Mouse (Mus musculus): ENCODE results near the gene Lbh.

Gene Lbh

DNA sequence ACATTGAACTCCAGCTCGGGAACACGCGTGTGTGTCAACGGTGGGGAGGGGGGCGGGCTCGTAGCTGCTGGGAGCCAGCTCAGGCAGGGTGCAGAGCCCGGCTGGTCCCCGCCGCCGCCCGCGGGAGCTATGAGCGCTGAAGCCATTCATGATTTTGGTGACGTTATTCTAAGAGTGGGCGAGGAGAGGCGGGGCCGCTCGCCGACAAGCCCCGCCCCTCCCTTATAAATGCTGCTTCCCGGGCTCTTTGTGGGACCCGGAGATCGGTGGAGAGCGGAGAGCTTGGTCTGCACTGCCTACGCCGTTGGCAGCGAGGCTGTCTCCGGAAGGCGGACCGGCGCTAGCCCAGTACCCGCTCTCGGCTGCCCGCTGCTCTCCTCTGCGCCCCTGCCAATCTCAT is at the start of gene Lbh:
Gene Lbh, plus strand, starts transcription at position 253 of the 400 bp plus-strand sequence.
- peak; percentile 95 to 96 for DNase-seq

DNA sequence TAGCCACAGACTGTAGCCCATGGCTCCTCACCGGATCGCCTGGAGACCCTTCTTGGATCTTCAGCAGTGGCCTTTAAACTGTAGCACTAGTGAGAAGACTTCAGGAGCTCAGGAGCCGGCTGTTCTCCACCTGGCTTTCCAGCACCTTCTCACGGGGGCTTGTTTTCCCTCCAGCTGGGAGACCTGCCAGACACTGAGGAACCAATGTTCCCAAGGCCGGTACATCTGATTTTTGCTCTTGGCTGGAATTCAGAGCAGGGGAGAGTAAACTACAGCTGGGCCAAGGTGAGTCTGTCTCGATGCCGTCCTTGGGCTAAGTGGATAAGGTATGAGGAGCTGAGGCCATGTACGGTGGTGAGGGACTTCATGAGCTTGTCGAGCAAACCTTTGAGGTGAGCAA is 39.1 kb upstream of the Lbh start:
- no peak for DNase-seq

DNA sequence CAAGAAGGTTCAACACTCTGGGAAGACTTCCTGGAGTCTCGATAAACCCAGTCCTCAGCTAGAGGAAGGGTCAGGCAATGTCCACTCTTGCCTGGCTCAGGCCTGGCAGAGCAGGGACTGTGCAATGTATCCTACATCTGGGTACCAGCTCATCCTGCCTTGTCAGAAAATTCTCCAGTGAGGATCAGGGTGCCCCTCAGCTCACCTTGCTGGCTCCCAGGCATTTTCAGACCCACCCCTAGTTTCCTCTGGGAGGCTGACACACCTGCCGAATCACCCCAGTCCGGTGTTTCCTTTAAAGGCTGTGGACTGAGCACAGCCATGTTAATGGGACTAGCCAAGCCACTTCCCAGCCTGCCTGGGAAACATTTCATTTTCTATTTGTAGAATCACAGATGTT is 37.9 kb upstream of the Lbh start:
- no peak for DNase-seq

DNA sequence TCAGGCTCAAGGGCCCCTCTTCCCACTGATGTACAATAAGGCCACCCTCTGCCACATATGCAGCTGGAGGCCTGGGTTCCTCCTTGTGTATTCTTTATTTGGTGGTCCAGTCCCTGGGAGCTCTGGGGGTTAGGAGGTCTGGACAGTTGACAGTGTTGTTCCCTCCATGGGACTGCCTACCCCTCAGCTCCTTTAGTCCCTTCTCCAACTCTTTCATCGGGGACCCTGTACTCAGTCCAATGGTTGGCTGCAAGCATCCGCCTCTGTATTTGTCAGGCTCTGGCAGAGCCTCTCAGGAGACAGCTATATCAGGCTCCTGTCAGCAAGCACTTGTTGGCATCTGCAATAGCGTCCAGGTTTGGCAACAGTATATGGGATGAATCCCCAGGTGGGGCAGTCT is 37.1 kb upstream of the Lbh start:
- DNase-seq: no peak

DNA sequence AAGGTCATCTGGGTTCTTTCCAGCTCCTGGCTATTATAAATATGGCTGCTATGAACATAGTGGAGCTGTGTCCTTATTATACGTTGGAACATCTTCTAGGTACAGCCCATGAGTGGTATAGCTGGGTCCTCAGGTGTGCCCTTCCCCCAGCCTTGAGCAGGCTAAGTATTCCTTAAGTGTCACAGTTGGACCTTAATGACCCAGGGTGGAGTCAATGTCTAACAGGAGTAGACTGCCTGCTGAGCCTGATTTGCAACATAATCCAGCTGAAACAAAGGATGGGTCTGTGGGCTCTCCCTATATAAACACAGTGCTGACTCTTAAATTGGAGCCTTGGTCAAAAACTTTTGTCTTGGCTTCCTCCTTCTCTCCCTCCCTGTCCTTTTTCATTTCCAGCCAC is 36.3 kb upstream of the Lbh start:
- no peak for DNase-seq

DNA sequence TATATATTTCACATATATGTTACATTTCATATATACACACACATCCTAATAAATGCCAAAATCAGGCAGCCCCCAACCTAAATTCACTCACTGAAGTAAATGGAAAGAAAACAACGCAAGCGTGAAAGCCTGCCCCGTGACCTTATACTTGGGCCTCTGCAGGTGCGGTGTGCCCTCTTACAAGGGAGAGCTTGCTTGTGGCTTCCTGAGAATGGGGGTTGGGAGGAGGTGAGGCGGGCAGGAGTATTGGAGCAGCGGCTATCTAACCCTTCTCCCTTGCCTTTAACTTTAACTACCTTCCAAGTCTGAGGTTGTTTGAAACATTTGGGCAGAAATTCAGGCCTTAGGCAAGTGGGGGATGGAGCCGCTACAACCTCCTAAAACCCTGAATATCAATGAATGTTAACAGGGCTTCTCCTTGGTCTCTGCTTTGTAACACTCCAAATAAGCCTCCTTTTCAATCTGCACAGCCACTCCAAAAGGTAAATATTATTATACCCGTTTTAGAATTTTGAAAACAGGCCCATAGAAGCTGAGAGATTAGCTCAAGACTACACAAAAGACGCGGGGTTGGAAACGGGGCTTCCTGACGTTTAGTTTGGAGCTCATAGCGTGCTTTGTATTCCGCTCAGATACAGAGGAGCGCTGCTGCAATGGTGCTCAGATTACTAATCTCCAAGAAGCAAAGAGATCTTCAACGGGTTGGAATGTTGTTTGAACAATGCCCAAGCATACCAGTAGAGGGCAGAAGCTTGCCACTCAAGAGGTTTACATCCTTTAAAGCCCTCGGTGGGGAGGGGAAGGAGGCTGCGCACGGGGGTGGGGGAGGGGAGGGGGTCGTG is 28.3 kb upstream of the Lbh start:
- DNase-seq: peak; percentile 82 to 84

DNA sequence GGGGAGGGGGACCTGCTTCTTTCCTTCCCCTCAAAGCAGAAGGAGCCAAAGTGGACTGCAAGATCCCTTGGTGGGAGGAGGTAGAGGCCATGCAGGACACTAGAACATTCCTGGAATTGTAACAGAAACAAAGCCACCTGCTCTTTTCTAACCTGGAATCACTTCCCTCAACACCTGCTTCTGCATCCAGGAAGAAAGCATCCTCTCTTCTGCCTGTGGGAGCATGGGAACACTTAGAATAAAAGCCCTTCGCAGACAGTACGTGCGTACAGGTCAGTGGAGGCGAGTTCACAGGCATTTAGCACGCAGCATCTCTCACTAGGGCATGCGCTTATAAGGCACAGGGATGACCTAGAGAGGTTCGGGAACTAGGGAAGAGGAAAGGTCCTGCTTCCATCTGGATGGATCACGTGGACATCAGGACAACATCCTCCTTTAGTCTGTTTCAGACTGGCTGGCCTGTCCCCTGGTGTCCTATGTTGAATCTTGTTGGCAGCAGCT is 27.7 kb upstream of the Lbh start:
- DNase-seq: peak in 1 of 2 experiments; percentile 11

DNA sequence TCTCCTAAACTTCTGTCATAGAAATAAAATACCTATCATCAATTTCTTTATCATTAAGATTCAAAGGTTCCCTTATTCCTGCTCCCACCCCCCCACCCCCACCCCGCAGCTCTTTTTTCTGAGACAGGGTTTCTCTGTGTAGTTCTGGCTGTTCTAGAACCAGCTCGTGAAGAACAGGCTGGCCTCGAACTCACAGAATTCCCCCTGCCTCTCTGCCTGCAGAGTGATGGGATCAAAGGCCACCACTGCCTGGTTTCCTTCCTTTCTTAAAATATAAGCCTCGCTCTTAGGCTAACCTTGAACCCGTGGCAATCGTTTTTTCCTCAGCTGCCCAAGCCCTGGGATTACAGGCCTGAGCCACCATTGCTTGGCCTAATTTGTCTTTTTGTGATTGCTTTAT is 26.5 kb upstream of the Lbh start:
- DNase-seq: no peak

DNA sequence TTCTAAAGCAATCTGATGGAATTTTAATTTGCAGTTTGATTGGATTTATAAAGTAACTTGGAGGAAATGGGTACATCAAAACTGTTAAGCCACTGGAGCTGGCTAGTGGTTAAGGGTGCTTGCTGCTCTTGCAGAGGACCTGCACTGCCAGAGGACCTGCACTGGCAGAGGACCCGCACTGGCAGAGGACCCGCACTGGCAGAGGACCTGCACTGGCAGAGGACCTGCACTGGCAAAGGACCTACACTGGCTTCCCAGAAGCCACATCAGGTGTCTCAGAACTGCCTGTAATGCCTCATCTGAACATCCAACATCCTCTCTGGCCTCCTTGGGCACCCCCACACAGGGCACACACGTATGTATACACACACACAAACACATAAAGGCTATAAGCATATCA is 22.6 kb upstream of the Lbh start:
- DNase-seq: peak in 1 of 2 experiments; percentile 5

DNA sequence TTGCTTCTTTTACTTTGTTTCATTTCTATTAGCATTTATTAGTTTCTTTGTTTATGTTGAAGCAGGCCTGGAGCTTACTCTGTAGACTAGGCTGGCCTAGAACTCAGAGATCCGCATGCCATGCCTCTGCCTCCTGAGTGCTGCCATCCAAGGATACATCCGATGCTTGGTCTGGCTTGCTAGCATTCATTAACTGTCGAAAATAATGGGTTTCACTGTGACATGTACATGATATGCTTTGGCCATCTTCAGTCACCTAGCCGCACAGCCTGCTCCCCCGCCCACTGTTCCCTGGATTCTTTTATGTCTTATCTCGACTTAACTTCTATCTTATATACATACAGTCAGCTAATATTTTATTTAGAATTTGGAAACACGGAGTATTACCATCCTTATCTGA is 21.0 kb upstream of the Lbh start:
- DNase-seq: no peak

DNA sequence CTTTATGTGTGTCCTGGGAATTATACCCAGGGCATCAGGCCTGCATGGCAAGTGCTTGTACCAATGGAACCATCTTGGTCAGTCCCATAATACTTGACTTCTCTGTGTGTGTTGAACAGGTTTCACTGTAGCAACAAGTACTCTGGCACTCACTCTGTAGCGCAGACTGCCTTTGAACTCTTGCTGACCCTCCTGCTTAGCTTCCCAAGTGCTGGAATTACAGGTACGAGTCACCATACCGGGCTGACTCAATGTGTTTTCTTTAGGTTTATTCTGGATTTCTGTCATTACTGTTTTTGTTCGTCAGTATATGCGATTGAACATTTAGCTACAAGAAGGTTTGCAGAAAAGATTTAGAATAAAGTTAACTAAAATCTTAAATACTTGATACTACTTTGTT is 20.1 kb upstream of the Lbh start:
- DNase-seq: no peak

DNA sequence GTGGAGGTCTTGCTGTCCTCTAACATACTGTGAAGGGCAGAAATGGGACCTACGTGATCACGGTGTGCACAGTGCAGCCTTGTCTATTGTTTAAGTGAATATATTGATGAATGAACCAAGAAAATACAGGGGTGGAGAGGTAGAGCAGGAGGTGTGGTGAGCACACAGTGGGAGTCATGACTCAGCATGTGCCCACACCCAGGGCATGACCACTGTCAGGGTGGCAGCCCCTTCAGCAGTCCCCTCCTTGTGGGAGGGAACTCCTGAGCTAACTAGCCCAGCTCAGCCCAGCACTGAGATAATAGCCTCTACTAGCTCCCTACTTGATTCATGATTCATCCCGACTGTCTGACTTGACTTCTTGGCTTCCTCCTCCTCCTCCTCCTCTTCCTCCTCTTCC is 19.3 kb upstream of the Lbh start:
- no peak for DNase-seq

DNA sequence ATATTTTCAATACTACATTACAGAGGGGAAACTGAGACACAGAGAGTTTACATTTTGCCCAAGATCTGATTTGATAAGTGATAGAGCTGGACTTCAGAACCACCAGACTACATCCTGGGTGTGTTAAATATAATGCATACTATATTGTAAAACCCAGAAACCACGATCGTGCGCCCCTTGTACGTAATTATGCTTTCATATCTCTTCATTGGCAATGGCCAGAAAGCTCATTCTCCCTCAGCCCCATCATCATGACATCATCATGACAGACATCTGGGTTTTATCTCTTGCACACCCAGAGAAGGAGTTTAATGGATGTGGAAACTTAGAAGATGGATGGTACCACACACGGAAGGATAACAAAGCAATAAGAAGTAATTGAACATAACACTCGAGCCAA is 17.1 kb upstream of the Lbh start:
- no peak for DNase-seq

DNA sequence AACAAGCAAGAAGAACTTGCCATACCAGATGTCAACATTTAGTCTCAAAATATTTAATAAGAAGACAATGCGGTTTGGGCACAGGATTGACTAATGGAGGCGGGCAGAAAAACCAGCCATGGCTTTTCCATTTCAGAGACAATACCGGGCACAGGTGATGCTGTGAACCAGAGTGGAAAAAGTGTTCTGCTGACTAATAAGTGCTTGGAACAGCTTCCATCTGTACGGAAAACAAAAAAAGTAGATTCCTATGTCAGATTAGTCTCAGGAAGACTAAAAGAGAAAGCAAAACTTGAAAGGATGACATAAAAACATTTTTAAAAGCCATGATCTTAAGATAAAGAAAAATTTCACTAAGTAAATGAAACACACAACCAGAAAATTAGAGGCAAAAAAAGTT is 16.4 kb upstream of the Lbh start:
- no peak for DNase-seq

DNA sequence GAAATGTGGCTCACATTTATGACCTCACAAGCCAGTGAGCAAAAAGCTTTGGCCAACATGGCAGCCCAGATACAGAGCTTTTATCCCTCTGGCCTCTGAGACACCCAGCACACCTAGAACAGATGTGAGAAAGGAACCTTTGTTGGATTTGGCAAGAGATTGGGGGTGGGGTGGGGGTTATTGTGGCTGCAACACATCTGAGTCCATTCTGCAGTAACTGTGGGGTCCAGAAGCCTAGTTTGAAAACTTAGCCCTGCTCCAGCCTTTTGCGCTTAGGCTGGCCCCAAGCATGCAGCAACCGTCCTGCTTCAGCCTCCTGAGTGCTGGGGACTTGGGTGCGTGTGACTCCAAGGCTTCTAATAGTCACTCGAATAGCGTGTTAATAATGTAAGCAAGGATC is 14.8 kb upstream of the Lbh start:
- no peak for DNase-seq

DNA sequence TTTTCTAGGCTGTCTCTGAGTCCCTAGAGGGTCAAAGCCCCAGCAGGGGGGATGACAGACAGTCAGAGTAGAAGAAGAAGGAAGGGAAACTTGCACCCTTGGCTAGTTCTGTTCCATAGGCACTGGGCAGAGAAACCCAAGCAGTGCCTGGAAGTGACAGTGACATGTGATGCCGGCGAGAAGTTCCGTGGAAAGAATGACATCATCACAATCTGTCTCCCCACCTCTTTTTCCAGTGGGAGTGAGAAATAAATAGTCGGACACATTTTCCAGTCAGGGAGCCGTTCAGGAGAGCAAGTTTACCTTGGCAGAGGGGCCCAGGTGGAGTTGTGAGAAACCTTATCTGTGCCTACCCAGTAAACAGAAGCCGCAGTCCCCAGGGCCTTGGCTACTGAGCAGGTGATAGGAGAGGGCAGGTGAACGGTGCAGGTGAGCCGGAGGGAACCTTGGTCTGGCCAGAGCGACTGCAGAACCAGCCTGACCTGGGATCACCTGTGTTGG is 14.1 kb upstream of the Lbh start:
- DNase-seq: no peak

DNA sequence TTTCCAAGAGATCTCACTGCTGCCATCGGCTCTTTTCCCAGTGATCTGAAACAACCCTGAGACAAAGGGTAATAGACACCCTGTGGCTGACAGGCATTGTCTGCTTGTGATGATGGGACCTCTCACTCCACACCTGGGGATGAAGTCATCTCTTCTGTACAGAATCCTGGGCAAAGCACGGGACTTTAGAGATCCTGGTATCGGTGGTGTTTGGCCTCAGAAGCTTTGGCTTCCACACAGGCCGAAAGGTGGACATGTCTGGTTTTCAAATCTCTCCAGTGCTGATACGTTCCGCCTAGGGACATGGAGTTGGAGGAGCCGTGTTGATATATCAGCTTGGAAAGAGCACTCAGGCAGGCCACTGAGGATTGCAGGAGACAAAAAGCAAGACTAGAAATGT is 13.2 kb upstream of the Lbh start:
- no peak for DNase-seq

DNA sequence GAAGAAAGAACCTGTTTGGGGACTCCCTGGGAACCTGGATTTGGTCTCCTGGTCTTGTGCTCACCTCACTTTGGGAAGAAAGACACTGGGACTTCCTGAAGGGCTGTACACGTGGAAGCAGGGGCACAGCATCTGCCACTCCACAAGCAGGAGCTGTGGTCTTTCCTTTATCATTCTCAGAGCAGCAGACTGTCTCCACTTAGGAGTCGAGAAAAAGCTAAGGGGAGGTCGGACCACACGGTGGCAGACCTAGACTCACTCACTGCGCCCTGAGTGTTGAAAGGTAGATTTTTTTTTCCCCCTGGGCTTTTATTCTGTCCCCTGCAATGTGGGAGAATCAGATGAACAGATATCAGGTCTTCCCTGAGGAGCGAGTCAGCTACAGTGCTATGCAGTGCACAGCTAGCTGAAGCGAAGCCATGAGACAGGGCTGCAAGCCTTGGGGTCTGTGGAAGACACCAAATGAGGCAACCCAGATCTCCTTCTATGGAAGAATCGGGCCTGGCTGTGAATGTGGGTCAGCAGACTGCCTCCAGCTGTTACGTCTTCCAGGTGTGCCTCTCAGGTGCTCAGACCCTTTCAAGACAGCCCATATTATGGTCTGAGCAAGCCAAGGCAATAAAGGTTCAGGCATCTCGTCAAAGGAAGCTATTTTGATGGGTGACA is 11.7 kb upstream of the Lbh start:
- DNase-seq: no peak

DNA sequence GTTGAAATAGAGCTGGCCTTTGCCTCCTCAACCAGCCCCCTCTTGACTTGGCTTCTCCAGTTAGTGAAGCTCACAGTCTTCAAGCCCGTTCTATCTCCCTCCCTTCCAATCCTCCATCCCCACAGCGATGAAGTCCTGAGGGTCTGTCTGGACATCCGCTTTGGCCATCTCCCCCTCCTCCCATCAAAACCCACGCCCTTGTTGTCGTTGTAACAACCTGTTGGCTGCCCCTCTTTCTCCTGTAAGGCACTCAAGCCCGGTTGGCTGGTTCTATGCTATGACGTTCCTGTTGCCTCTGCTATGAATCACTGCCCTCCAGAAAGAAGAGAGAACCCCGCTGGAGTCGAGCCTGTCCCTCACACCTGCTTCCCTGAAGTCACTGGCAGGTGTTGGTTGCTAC is 10.9 kb upstream of the Lbh start:
- DNase-seq: no peak

DNA sequence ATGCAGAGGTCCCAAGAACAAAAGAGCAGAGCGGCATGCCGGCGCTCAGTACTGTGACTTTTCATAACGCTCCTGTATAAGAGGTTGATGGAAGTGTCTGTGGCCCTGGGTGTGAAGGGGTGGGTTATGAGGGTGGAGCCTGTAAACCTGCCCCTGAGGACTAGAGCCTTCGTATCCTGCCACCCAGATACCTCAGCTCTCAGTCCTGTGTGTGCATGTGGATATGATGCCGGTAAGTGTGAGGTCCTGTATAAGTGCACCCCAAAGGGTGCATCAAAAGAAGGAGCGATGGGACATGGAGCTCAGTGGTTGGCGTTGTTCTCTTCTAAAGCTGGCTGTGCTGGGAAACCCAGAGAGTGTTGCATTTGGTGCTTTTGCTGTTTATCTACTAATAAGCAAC is 10.3 kb upstream of the Lbh start:
- DNase-seq: no peak

DNA sequence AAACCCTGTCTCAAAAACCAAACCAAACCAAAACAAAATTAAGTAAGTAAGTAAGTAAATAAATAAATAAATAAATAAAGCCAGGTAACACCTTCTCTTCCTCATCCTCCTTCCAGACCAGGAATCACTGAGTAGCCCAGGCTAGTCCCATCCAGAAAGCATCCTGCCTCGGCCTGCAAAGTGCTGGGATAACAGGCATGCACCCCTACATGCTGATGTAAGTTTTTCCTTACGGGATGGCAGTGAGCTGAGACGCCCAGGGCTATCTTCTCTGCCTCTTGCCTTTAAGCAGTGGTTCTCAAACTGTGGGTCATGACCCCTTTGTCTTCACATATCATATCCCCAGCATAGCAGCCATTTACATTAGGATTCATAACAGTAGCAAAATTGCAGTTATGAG is 9.5 kb upstream of the Lbh start:
- DNase-seq: no peak

DNA sequence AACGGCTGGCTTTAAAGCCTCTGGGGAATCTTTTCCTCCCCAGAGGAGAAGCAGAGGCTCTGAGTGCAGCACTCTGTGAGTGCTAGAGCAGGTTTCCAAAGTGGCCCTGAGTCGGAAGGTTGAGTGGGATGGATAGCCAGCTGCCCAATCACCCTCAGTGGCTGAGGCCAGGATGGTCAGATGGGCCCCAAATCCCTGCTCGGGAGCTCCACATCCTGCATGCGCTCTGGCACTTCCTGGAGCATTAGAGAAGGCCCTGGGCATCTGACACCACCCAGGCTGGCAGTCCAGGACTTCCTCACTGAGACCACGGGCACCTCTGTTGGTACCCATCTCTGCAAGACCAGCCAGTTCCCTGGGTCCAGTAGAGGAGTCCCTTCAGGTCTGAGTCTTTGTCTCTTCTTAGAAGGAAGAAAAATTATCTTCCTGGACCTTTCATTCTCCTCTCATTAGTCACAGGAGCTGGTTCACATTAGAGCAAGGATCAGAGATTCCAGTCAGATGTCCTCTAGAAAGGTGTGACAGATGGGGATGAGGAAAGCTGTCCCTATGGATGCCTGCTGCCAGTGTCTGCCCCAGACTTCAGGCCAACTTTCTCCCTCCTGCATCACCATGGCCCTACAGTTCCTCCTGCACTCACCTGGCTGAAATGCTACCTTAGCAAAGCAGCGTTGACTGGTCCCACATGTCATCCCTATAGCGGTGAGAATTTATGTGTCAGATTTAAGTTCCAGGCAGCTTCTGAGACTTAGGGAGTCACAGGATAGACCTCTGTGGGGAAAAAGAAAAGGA is 8.8 kb upstream of the Lbh start:
- no peak for DNase-seq

DNA sequence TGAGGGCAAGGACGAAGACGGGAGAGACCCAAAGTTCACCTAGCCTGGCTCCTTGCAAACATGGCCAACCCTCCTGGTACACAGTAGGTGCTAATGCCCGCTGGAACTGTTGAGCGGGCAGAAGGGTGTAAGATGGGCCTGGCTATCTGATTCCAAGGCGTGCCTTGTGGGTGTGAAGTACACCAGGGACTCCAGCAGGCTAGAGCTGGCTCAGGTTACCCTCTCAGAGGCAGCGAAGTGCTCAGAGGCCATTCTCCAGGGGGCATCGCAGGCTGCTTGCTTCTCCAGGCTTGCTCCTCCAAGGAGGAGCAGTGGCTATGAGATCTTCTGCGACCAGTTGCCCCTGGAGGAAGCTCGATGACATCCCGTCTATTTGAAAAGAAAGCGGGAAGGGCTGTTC is 6.8 kb upstream of the Lbh start:
- DNase-seq: no peak

Data from cerebellum, postnatal 14 days (tissue).